Mouse (Mus musculus) monocyte, adult 2 months (primary cell): ENCODE measurements around the gene Rbm34.
A peak's percentile ranks its signal among the peaks of the same experiment; 100 is the strongest.
"Not testable (repeated sequence)": the region's sequence is repeated elsewhere in the genome, so short reads cannot be mapped to it uniquely, and the experiment has no call there.

ENCODE experiments used
- DNase-seq, 2 experiments: peaks; one replicate each; pipeline ENCODE4 v3.0.0; 2022; ENCODE audit warnings: low spot score in 2 of 2, low read depth in 1 of 2

Rbm34 gene

GRCm38 (mm10) chr8:126970579-126971313 lies at the start of gene Rbm34:
Gene Rbm34, minus strand, starts transcription at chr8:126971071.
- peak; percentile 83 to 88 for DNase-seq

- no peak for DNase-seq
Observed at GRCm38 (mm10) chr8:127011668-127012067, 40.8 kb upstream of the Rbm34 start.

DNA sequence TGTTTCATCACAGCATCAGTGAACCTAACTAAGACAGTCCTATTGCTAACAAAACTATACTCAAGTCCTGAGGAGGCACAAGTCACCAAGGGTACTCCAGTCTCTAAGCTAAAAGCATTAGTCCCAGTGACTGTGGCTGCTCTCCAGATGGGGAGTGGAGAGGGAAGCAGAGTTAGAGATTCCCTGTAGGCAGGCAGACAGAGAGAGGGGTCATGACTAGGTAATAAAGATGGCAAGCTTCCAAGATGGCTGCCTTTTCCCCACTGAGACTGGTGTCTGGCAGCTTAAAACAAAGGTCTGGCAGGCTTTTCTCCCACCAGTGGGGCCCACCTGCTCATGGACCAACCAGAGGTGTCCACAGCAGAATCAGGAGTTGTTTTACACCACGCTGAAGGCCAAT lies 23.6 kb upstream of the Rbm34 start:
- no peak for DNase-seq

DNA sequence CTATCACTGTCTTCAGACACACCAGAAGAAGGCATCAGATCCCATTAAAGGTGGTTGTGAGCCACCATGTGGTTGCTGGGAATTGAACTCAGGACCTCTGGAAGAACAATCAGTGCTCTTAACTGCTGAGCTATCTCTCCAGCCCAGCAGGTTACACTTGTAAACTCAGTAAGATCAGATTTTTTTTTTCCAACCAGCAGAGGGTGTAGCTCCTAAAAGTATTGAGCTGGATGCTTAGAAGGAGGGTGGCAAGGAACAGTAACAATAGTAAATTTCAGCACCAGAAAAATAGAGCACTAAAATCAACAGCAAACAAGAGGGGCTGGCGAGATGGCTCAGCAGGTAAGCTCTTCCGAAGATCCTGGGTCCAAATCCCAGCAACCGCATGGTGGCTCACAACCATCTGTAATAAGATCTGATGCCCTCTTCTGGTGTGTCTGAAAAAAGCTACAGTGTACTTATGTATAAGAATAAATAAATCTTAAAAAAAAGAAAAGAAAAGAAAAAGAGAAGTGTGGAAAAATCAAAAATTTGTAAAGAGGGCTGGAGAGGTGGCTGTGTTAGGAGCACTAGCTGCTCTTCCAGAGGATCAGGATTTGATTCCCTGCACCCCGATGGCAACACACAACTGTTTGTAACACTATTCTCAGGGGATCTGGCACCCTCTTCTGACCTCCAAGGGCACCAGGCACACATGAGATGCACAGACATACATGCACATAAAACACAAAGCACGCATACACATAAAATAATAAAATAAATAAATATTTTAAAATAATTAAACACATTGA lies 18.7 kb upstream of the Rbm34 start:
- DNase-seq: no peak

DNA sequence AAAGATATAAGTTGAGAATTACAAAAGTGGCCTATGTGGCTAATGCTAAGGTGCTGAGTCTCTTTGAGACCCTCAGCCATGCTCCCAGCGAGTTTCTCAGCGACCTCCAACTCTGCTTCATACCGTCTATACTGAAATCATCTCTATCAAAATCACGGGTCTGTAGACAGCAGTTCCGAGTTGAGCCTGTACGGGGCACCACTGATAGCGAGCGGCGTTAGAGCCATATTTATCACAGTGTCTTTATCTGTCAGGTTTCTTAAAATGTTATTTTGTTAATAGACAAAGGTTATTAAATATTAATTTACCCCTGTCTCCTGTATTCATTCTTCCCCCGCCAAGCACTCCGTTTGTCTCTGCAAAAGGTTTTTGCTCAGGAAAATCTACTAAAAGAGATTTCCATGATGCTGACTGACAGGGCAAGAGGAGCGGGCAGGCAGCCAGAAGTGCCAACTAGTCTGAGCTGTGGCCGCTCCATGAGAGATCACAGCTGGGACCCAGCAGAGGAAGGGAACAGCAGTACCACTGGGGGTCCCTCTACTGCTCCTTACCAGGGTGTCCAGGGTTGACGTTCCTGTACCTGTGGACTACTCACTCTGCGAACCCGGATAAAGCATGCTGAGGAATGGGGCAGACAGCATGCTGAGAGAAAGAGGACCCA lies 17.6 kb upstream of the Rbm34 start:
- DNase-seq: no peak

GRCm38 (mm10) chr8:126986495-126986894 lies 15.6 kb upstream of the Rbm34 start:
- DNase-seq: no peak

- DNase-seq: no peak
Observed at GRCm38 (mm10) chr8:126980046-126980445, 9.2 kb upstream of the Rbm34 start.

DNA sequence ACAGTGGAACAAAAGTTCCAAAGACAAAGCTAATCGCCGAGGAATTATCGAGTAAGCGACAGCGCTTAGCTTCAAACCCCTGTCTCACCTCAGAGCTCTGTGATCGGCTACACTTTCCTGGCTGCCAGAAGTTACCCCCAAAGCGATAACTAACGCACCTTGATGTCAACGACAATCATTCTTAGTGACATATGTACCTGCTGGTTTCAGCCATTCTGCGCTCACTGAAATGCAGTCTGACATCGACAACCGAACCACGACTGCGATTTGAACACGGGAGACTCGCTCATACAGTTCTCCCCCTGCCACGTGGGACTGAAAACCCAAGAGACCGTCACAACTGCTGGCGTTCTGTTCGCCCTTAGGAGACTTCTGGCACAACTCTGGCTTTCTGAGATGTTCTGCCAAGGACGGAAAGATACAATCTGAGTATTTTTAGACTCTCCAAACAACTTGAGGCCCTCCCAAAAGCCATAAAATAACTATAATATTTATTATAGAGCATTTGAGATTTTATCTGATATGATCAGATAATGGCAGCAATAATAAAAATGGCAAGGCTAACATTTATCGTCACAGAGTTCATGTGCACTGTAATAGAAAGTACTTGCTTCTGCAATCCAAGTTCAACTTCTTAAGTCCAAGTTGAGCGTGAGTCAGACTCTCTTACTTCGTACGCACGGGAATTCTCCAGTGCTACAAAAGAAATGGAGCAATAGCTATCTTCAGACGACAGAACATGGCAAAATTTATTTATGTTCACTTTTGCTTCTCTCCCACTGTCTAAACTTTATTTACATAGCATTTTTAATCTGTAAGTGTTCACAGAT lies 8.4 kb upstream of the Rbm34 start:
- DNase-seq: no peak

GRCm38 (mm10) chr8:126978535-126978934 lies 7.7 kb upstream of the Rbm34 start:
- not testable (repeated sequence) for DNase-seq

- no peak for DNase-seq
Observed at GRCm38 (mm10) chr8:126978028-126978427, 7.2 kb upstream of the Rbm34 start.

DNA sequence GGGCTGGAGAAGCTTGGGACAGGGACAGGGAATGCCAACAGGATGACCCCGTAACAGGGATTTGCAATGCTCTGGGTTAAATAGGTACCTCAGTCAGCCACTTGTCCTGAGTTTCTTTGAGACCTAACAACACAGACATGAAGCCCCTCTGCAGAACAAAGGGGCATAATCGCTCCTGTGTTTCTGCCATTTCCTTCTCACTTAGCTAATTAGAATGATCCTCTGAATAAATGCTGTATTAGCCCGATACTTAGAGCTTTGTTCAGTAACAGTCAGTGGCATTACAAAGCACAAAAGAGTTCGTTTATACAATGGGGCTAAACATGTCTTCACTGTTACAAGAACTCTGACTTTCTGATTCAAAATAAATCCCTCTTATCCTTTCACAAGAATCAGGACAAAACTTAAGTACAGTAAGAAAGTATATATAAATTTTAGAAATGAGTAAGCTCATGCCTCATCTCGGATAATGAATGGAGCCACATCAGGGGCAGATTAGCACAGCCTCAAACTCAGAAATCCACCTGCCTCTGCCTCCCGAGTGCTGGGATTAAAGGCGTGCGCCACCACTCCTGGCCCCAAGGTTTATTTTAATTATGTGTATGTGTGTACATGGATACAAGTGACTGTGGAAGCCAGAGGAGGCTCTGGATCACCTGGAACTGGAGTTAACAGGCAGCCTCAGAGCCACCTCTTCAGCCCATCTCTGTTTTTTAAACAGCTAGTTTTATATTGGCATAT lies 5.9 kb upstream of the Rbm34 start:
- DNase-seq: no peak

DNA sequence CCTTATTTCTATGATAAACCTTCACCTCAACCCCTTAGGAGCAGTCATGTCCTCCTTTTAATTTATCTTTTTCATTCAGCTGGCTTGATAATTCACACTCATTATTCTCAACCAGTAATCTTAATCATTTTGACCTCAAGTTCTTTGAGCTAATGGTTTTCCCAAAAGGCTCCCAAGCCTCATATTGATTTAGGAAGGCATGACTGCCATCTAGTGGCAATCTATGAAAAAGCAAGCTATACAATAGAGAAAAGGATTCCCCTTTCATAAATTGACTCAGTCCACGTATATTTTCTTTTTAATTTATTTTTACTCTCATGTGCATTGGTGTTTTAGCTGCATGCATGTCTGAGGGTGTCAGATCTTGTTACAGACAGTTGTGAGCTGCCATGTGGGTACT lies 4.8 kb upstream of the Rbm34 start:
- no peak for DNase-seq

DNA sequence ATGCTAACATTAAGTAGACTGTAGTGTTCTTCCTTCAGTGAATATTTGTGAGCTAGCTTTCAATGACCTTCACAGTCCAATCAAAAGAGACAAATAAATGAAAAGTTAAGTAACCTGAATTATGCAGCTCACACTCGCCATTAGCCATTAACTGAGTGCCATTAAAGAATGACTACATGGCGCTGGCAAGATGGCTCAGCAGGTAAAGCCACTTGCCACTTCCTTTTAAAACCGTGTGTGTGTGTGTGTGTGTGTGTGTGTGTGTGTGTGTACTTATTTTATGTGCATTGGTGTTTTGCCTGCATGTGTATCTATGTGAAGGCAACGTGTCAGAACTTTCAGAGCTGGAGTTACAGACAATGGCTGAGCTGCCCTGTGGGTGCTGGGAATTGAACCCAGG lies 3.6 kb upstream of the Rbm34 start:
- no peak for DNase-seq

GRCm38 (mm10) chr8:126973686-126974265 lies 2.9 kb upstream of the Rbm34 start:
- DNase-seq: no peak

DNA sequence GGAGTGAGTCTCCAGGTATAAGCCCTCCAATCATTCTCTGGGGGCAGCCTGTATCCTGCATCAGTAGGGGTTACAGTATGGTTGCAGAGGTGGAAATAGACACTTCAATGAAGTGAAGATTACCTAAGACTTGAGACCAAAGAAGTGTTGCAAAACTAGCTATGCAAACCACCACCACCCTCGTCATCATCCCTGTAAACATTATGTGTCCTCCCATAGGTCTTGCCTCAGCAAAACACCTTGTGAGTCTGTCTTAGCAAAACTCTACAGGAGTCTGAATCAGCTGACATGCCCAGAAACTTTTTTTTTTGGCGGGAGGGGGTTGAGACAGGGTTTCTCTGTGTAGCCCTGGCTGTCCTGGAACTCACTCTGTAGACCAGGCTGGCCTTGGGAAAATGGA lies 1.8 kb upstream of the Rbm34 start:
- no peak for DNase-seq

- no peak for DNase-seq
Observed at GRCm38 (mm10) chr8:126972102-126972501, 1.2 kb upstream of the Rbm34 start.

DNA sequence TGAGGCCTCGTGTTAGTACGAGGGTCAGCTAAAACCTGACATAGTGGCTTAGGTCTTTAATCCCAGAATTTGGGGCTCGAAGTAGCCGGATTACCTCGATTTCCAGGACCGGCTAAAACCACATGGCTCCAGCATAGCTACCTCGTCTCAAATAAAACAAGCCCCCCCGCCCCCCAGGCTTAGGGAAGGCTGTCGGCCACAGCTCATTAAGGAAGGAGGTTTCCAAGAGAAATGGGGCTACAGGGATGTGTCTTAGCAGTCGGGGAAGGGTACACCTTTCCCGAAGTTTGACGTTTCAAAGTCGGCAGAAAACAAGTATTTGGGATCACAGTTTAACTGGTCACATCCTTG lies 418 bp upstream of the Rbm34 start:
- no peak for DNase-seq

GRCm38 (mm10) chr8:126969546-126969945 lies 1.3 kb downstream of the Rbm34 start:
- no peak for DNase-seq

DNA sequence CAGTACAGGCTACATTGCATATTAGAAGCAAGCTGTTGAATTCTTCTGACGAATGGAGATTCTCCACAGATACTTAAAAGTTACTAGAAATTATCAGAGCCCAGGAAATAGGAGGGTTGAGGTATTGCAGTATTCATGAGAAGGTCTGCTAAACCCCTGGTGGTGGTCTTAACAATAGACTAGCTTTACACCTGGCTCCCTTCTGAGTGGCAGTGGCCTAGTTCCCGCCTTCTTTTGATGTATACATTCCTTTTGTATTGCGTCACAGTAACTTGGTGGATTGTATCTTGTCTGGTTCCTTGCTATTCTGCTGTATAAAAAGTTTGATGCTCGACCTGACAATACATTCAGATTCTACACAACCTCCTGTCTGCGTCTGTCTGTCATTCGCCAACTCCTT lies 2.8 kb downstream of the Rbm34 start:
- no peak for DNase-seq

DNA sequence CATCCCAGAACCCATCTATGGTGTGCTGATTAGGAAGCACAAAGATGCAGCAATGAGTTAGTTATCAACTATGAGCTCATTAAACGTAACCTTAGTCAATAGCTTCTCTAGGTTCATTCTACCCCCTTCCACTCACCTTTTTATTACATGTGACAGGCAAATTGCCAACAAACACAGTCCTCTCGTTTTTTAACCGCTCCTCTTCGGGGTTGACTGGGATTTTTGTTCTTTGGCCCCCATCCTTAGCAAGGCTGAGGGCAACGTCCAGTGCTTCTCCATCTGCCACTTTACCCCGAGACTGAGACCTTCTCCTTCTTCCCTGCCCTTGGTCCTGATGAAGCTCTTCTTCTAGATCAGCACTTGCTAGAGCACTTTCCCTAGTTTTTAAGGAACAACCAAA lies 5.6 kb downstream of the Rbm34 start:
- DNase-seq: no peak
